Mouse (Mus musculus) kidney, postnatal 0 days (tissue): ENCODE data around the gene Zkscan6. TPM values are rescaled to one million over a fixed set of nuclear protein-coding genes. Genes with fewer than 3 reads are reported as not detected.

ENCODE experiments used
- ATAC-seq: fragments of 200-750 bp; cut with Nextera tagmentation; replicated peaks from 2 replicates; pipeline ENCODE4 v1.8.0; 2017; ENCODE audit warnings: low read depth, moderate number of reproducible peaks, moderate TSS enrichment, moderate library complexity; ENCODE audit not compliant: low FRiP score
- DNase-seq: peaks from one replicate; pipeline ENCODE4 v3.0.0-alpha.2; 2016; ENCODE audit warnings: low spot score
- H3K27ac ChIP-seq: fragments of 300-500 bp; sonication (generic); 2 replicates; pipeline ENCODE4 v1.5.1; 2014; ENCODE audit warnings: mild to moderate bottlenecking
- H3K27me3 ChIP-seq: fragments of 300-500 bp; sonication (generic); 2 replicates; pipeline ENCODE4 v1.6.1; 2014; ENCODE audit warnings: low read length, mixed read lengths; ENCODE audit not compliant: insufficient read depth
- H3K36me3 ChIP-seq: fragments of 300-500 bp; sonication (generic); 2 replicates; pipeline ENCODE4 v1.6.1; 2014; ENCODE audit warnings: low read length, mixed read lengths; ENCODE audit not compliant: insufficient read depth
- H3K4me1 ChIP-seq: fragments of 300-500 bp; sonication (generic); replicated peaks from 2 replicates; pipeline ENCODE4 v1.6.1; 2014; ENCODE audit warnings: antibody characterized with exemption, low read length, mixed read lengths; ENCODE audit not compliant: insufficient read depth
- H3K4me2 ChIP-seq: fragments of 300-500 bp; sonication (generic); 2 replicates; pipeline ENCODE4 v1.6.1; 2014; ENCODE audit warnings: mild to moderate bottlenecking, low read length, moderate library complexity, mixed read lengths
- H3K4me3 ChIP-seq: fragments of 300-500 bp; sonication (generic); replicated peaks from 2 replicates; pipeline ENCODE4 v1.5.1; 2014; ENCODE audit warnings: low read depth, low read length
- H3K9ac ChIP-seq: fragments of 300-500 bp; sonication (generic); 2 replicates; pipeline ENCODE4 v1.6.1; 2014; ENCODE audit warnings: low read depth, low read length
- H3K9me3 ChIP-seq: fragments of 300-500 bp; sonication (generic); replicated peaks from 2 replicates; pipeline ENCODE4 v1.6.1; 2016; ENCODE audit warnings: low read length, inconsistent platforms, mixed read lengths
- CTCF ChIP-seq: IDR thresholded peaks from 2 replicates; pipeline ENCODE4 v1.5.1; 2016; ENCODE audit warnings: antibody characterized with exemption, low read depth, mild to moderate bottlenecking, moderate library complexity
- WGBS: fragments of 180-500 bp; shearing (Covaris S2); extraction: QIAGEN DNeasy Blood & Tissue Kit; methylation state at CpG from one replicate; pipeline ENCODE4 v1.1.7; 2014; 5-methylcytosine and 5-hydroxymethylcytosine counted together
- polyA plus RNA-seq: library from polyadenylated mRNA; unstranded; fragments of >200 nt; fragmentation: Nextera tagmentation; extraction: Ambion mirVana; gene quantifications from 2 replicates; pipeline ENCODE4 v1.2.1, GENCODE M21; 2015

Gene Zkscan6
- polyA plus RNA-seq, 1 experiment from 2014 or later, result 13.7 TPM

GRCm38 (mm10) chr11:65773946-65774656 lies 32.9 kb upstream of the Zkscan6 start:
- no peak for DNase-seq
- no peak for ATAC-seq
- Histone ChIP-seq H3K27me3 (no peaks in the 10 kb centered on the region), H3K4me1 (0 out of 2 replicates have a peak, but pooled peaks cover 10% of the 10 kb centered on the region), H3K4me3 (no peak overlapping the region), H3K4me2 (no peak overlapping the region), H3K9ac (no peak overlapping the region), H3K9me3 (no peaks in the 10 kb centered on the region), H3K36me3 (no peaks in the 10 kb centered on the region), H3K27ac (no peak overlapping the region)
- 58% methylated on average over 6 of the region's 6 CpGs for WGBS
- TF ChIP-seq CTCF, result no peak

- Histone ChIP-seq H3K4me2 (no peak overlapping the region), H3K4me3 (no peak overlapping the region), H3K27me3 (no peaks in the 10 kb centered on the region), H3K27ac (no peak overlapping the region), H3K9ac (no peak overlapping the region), H3K4me1 (0 out of 2 replicates have a peak, but pooled peaks cover 17% of the 10 kb centered on the region), H3K9me3 (no peaks in the 10 kb centered on the region), H3K36me3 (0 out of 2 replicates have a peak, but pooled peaks cover 3% of the 10 kb centered on the region)
- TF ChIP-seq CTCF, result no peak
- ATAC-seq (no peak), DNase-seq (no peak)
- 58% methylated on average over 2 of the region's 2 CpGs for whole genome bisulfite sequencing
Measured at GRCm38 (mm10) chr11:65776906-65777611, 29.9 kb upstream of the Zkscan6 start.

GRCm38 (mm10) chr11:65777810-65778209 lies 29.2 kb upstream of the Zkscan6 start:
- Histone ChIP-seq H3K36me3 (0 out of 2 replicates have a peak, but pooled peaks cover 3% of the 10 kb centered on the region), H3K9ac (no peak overlapping the region), H3K4me3 (no peak overlapping the region), H3K27me3 (no peaks in the 10 kb centered on the region), H3K4me2 (no peak overlapping the region), H3K9me3 (no peaks in the 10 kb centered on the region), H3K27ac (no peak overlapping the region), H3K4me1 (0 out of 2 replicates have a peak, but pooled peaks cover 17% of the 10 kb centered on the region)
- TF ChIP-seq CTCF, result no peak
- ATAC-seq (no peak), DNase-seq (no peak)
- 48% methylated on average over 5 of the region's 5 CpGs for WGBS

GRCm38 (mm10) chr11:65779066-65779465 lies 27.9 kb upstream of the Zkscan6 start:
- H3K9ac ChIP-seq, result no peak overlapping the region
- no peak for ATAC-seq
- 0 out of 2 replicates have a peak, but pooled peaks cover 17% of the 10 kb centered on the region for H3K4me1 ChIP-seq
- H3K36me3 ChIP-seq, result 0 out of 2 replicates have a peak, but pooled peaks cover 3% of the 10 kb centered on the region
- no peak for TF ChIP-seq CTCF
- no peak overlapping the region for H3K4me3 ChIP-seq
- H3K4me2 ChIP-seq, result no peak overlapping the region
- no peaks in the 10 kb centered on the region for H3K27me3 ChIP-seq
- DNase-seq, result peak; percentile 40
- H3K27ac ChIP-seq, result no peak overlapping the region
- WGBS, result 54% methylated on average over 1 of the region's 1 CpGs
- no peaks in the 10 kb centered on the region for H3K9me3 ChIP-seq

GRCm38 (mm10) chr11:65779578-65779977 lies 27.4 kb upstream of the Zkscan6 start:
- H3K27me3 ChIP-seq, result no peaks in the 10 kb centered on the region
- no peak for TF ChIP-seq CTCF
- no peak overlapping the region for H3K27ac ChIP-seq
- H3K9ac ChIP-seq, result no peak overlapping the region
- H3K4me2 ChIP-seq, result no peak overlapping the region
- DNase-seq (no peak), ATAC-seq (no peak)
- H3K4me3 ChIP-seq, result no peak overlapping the region
- 100% methylated on average over 1 of the region's 1 CpGs for WGBS
- 0 out of 2 replicates have a peak, but pooled peaks cover 3% of the 10 kb centered on the region for H3K36me3 ChIP-seq
- H3K9me3 ChIP-seq, result no peaks in the 10 kb centered on the region
- 0 out of 2 replicates have a peak, but pooled peaks cover 17% of the 10 kb centered on the region for H3K4me1 ChIP-seq

GRCm38 (mm10) chr11:65781596-65781995 lies 25.4 kb upstream of the Zkscan6 start:
- peaks cover 25% of the 10 kb centered on the region; the same call in 1 of the 2 replicates for H3K4me1 ChIP-seq
- H3K9ac ChIP-seq, result no peak overlapping the region
- no peaks in the 10 kb centered on the region for H3K9me3 ChIP-seq
- ATAC-seq (no peak), DNase-seq (no peak)
- H3K27ac ChIP-seq, result no peak overlapping the region
- WGBS, result 87% methylated on average over 3 of the region's 3 CpGs
- H3K27me3 ChIP-seq, result no peaks in the 10 kb centered on the region
- H3K4me3 ChIP-seq, result no peak overlapping the region
- H3K36me3 ChIP-seq, result 0 out of 2 replicates have a peak, but pooled peaks cover 3% of the 10 kb centered on the region
- TF ChIP-seq CTCF, result no peak
- H3K4me2 ChIP-seq, result no peak overlapping the region
